Mouse (Mus musculus): ENCODE results near the gene Gpm6b.

- TF ChIP-seq GATA1 (IDR thresholded peaks at IDR 0.05; ENCODE audit: low read length), result no peak
- no peak for TF ChIP-seq TAL1 (IDR thresholded peaks at IDR 0.05; ENCODE audit: low read length)
Observed at GRCm38 (mm10) chrX:166378652-166379051, 139.9 kb downstream of the Gpm6b start.

Data from erythroblast, embryonic 14.5 days (primary cell).